Mouse (Mus musculus): ENCODE data around the gene Hipk3. TPM values are rescaled to one million over a fixed set of nuclear protein-coding genes. Genes with fewer than 3 reads are reported as not detected.

Gene Hipk3
- polyA plus RNA-seq, 1 experiment from 2014 or later: 13.6 TPM

GRCm38 (mm10) chr2:104466908-104467616 lies 27.2 kb downstream of the Hipk3 start:
- ATAC-seq (ENCODE audit: low FRiP score): no peak
- Histone ChIP-seq H3K4me3 (no peak overlapping the region), H3K36me3 (no peaks in the 10 kb centered on the region), H3K9ac (no peak overlapping the region), H3K27me3 (no peaks in the 10 kb centered on the region), H3K4me1 (0 out of 2 replicates have a peak, but pooled peaks cover 6% of the 10 kb centered on the region), H3K9me3 (replicated peaks) (no peaks in the 10 kb centered on the region), H3K4me2 (replicated peaks) (no peak overlapping the region), H3K27ac (no peak overlapping the region)
- WGBS: 89% methylated on average over 9 of the region's 9 CpGs

GRCm38 (mm10) chr2:104465639-104466430 lies 28.4 kb downstream of the Hipk3 start:
- no peak overlapping the region for H3K27ac ChIP-seq

GRCm38 (mm10) chr2:104460021-104460420 lies 34.2 kb downstream of the Hipk3 start:
- H3K27ac ChIP-seq: no peak overlapping the region
- H3K9ac ChIP-seq: no peak overlapping the region
- no peak for ATAC-seq (ENCODE audit: low FRiP score)
- H3K4me2 ChIP-seq (replicated peaks): no peak overlapping the region
- H3K36me3 ChIP-seq: no peaks in the 10 kb centered on the region
- no peaks in the 10 kb centered on the region for H3K9me3 ChIP-seq (replicated peaks)
- no peak overlapping the region for H3K4me3 ChIP-seq
- WGBS: 90% methylated on average over 3 of the region's 3 CpGs
- H3K4me1 ChIP-seq: peaks cover 10% of the 10 kb centered on the region; the same call in 1 of the 2 replicates
- H3K27me3 ChIP-seq: no peaks in the 10 kb centered on the region

More at GRCm38 (mm10) chr2:104465639-104466430, 28.4 kb downstream of the Hipk3 start:
- H3K4me1 ChIP-seq: 0 out of 2 replicates have a peak, but pooled peaks cover 6% of the 10 kb centered on the region
- H3K4me2 ChIP-seq (replicated peaks): no peak overlapping the region
- H3K4me3 ChIP-seq: no peak overlapping the region
- H3K36me3 ChIP-seq: no peaks in the 10 kb centered on the region
- H3K27me3 ChIP-seq: no peaks in the 10 kb centered on the region
- WGBS: 96% methylated on average over 8 of the region's 8 CpGs
- no peak overlapping the region for H3K9ac ChIP-seq
- no peaks in the 10 kb centered on the region for H3K9me3 ChIP-seq (replicated peaks)
- no peak for ATAC-seq (ENCODE audit: low FRiP score)

- Histone ChIP-seq H3K36me3 (no peaks in the 10 kb centered on the region), H3K27ac (no peak overlapping the region), H3K4me3 (no peak overlapping the region), H3K9me3 (replicated peaks) (no peaks in the 10 kb centered on the region), H3K27me3 (no peaks in the 10 kb centered on the region), H3K4me1 (peaks cover 10% of the 10 kb centered on the region; the same call in 1 of the 2 replicates), H3K4me2 (replicated peaks) (no peak overlapping the region), H3K9ac (no peak overlapping the region)
- ATAC-seq (ENCODE audit: low FRiP score): no peak
- WGBS: 90% methylated on average over 8 of the region's 8 CpGs
Observed at GRCm38 (mm10) chr2:104458569-104459332, 35.5 kb downstream of the Hipk3 start.

GRCm38 (mm10) chr2:104457106-104457505 lies 37.1 kb downstream of the Hipk3 start:
- no peaks in the 10 kb centered on the region for H3K9me3 ChIP-seq (replicated peaks)
- ATAC-seq (ENCODE audit: low FRiP score): no peak
- H3K4me1 ChIP-seq: peaks cover 7% of the 10 kb centered on the region; the same call in 1 of the 2 replicates
- H3K4me3 ChIP-seq: no peak overlapping the region
- H3K27ac ChIP-seq: no peak overlapping the region
- no peaks in the 10 kb centered on the region for H3K27me3 ChIP-seq
- no peak overlapping the region for H3K9ac ChIP-seq
- WGBS: 92% methylated on average over 3 of the region's 3 CpGs
- H3K4me2 ChIP-seq (replicated peaks): no peak overlapping the region
- no peaks in the 10 kb centered on the region for H3K36me3 ChIP-seq

GRCm38 (mm10) chr2:104450685-104451084 lies 43.6 kb downstream of the Hipk3 start:
- Histone ChIP-seq H3K4me3 (no peak overlapping the region), H3K9ac (no peak overlapping the region), H3K27me3 (no peaks in the 10 kb centered on the region), H3K4me1 (no peaks in the 10 kb centered on the region), H3K9me3 (replicated peaks) (no peaks in the 10 kb centered on the region), H3K36me3 (no peaks in the 10 kb centered on the region), H3K4me2 (replicated peaks) (no peak overlapping the region), H3K27ac (no peak overlapping the region)
- no peak for ATAC-seq (ENCODE audit: low FRiP score)
- WGBS: 82% methylated on average over 3 of the region's 3 CpGs

GRCm38 (mm10) chr2:104449191-104449590 lies 45.1 kb downstream of the Hipk3 start:
- no peak overlapping the region for H3K27ac ChIP-seq
- no peaks in the 10 kb centered on the region for H3K9me3 ChIP-seq (replicated peaks)
- no peak overlapping the region for H3K4me2 ChIP-seq (replicated peaks)
- no peak for ATAC-seq (ENCODE audit: low FRiP score)
- 100% methylated on average over 1 of the region's 1 CpGs for WGBS
- no peaks in the 10 kb centered on the region for H3K4me1 ChIP-seq
- H3K36me3 ChIP-seq: no peaks in the 10 kb centered on the region
- no peak overlapping the region for H3K9ac ChIP-seq
- H3K4me3 ChIP-seq: no peak overlapping the region
- no peaks in the 10 kb centered on the region for H3K27me3 ChIP-seq

- Histone ChIP-seq H3K9me3 (replicated peaks) (no peaks in the 10 kb centered on the region), H3K4me2 (replicated peaks) (no peak overlapping the region), H3K4me3 (no peak overlapping the region), H3K9ac (no peak overlapping the region), H3K36me3 (no peaks in the 10 kb centered on the region), H3K27me3 (no peaks in the 10 kb centered on the region), H3K4me1 (no peaks in the 10 kb centered on the region), H3K27ac (no peak overlapping the region)
- ATAC-seq (ENCODE audit: low FRiP score): no peak
- whole genome bisulfite sequencing: 81% methylated on average over 4 of the region's 4 CpGs
Observed at GRCm38 (mm10) chr2:104448201-104448600, 46.0 kb downstream of the Hipk3 start.

GRCm38 (mm10) chr2:104446016-104446415 lies 48.2 kb downstream of the Hipk3 start:
- ATAC-seq (ENCODE audit: low FRiP score): no peak
- Histone ChIP-seq H3K27ac (no peak overlapping the region), H3K9me3 (replicated peaks) (no peaks in the 10 kb centered on the region), H3K4me1 (no peaks in the 10 kb centered on the region), H3K4me3 (no peak overlapping the region), H3K27me3 (no peaks in the 10 kb centered on the region), H3K9ac (no peak overlapping the region), H3K4me2 (replicated peaks) (no peak overlapping the region), H3K36me3 (no peaks in the 10 kb centered on the region)
- WGBS: 73% methylated on average over 1 of the region's 1 CpGs

- H3K36me3 ChIP-seq: no peaks in the 10 kb centered on the region
- H3K9ac ChIP-seq: no peak overlapping the region
- WGBS: 44% methylated on average over 2 of the region's 2 CpGs
- H3K4me1 ChIP-seq: no peaks in the 10 kb centered on the region
- no peaks in the 10 kb centered on the region for H3K27me3 ChIP-seq
- H3K9me3 ChIP-seq (replicated peaks): no peaks in the 10 kb centered on the region
- peak; percentile 60; the same call in 1 of the 2 replicates for ATAC-seq (ENCODE audit: low FRiP score)
- H3K27ac ChIP-seq: no peak overlapping the region
- H3K4me2 ChIP-seq (replicated peaks): no peak overlapping the region
- H3K4me3 ChIP-seq: no peak overlapping the region
Observed at GRCm38 (mm10) chr2:104444776-104445175, 49.5 kb downstream of the Hipk3 start.

GRCm38 (mm10) chr2:104442341-104442740 lies 51.9 kb downstream of the Hipk3 start:
- no peak overlapping the region for H3K9ac ChIP-seq
- no peak for ATAC-seq (ENCODE audit: low FRiP score)
- H3K27me3 ChIP-seq: no peaks in the 10 kb centered on the region
- H3K9me3 ChIP-seq (replicated peaks): no peaks in the 10 kb centered on the region
- WGBS: 68% methylated on average over 4 of the region's 4 CpGs
- H3K27ac ChIP-seq: no peak overlapping the region
- H3K36me3 ChIP-seq: peaks cover 12% of the 10 kb centered on the region; the same call in 1 of the 2 replicates
- no peaks in the 10 kb centered on the region for H3K4me1 ChIP-seq
- no peak overlapping the region for H3K4me3 ChIP-seq
- no peak overlapping the region for H3K4me2 ChIP-seq (replicated peaks)

GRCm38 (mm10) chr2:104436226-104436625 lies 58.0 kb downstream of the Hipk3 start:
- no peak overlapping the region for H3K9ac ChIP-seq
- 94% methylated on average over 3 of the region's 3 CpGs for WGBS
- no peaks in the 10 kb centered on the region for H3K4me1 ChIP-seq
- no peaks in the 10 kb centered on the region for H3K27me3 ChIP-seq
- H3K4me3 ChIP-seq: no peak overlapping the region
- no peak overlapping the region for H3K27ac ChIP-seq
- peaks cover 50% of the 10 kb centered on the region for H3K36me3 ChIP-seq
- H3K4me2 ChIP-seq (replicated peaks): no peak overlapping the region
- H3K9me3 ChIP-seq (replicated peaks): no peaks in the 10 kb centered on the region
- ATAC-seq (ENCODE audit: low FRiP score): no peak

Measured in hindbrain, embryonic 12.5 days (tissue).